Mouse (Mus musculus) neutrophil, adult 5-6 weeks (primary cell): ENCODE measurements around the gene Eif4g1. TPM values are rescaled to one million over a fixed set of nuclear protein-coding genes. Genes with fewer than 3 reads are reported as not detected.

ENCODE experiments used
- total RNA-seq: library from RNA; stranded (forward); fragments of 200-1000 nt; gene quantifications from 2 replicates; pipeline ENCODE4 v1.2.3, GENCODE M21; 2017

Eif4g1 gene
- total RNA-seq, 1 experiment from 2014 or later: 172 TPM

Other genes with a start within 250 kb of the Eif4g1 start
- 23.8 and 24.0 TPM in 2 replicates for gene Abcc5, start 241.9 kb upstream of the Eif4g1 start, total RNA-seq
- gene Eif2b5, start 169.5 kb upstream of the Eif4g1 start, total RNA-seq: 47.6 and 49.8 TPM in 2 replicates
- gene Dvl3, start 151.3 kb upstream of the Eif4g1 start, total RNA-seq: 7.1 and 8.8 TPM in 2 replicates
- 176 and 177 TPM in 2 replicates for gene Ap2m1, start 132.8 kb upstream of the Eif4g1 start, total RNA-seq
- 121 and 129 TPM in 2 replicates for gene Abcf3, start 119.7 kb upstream of the Eif4g1 start, total RNA-seq
- not detected in 2 replicates for gene Vwa5b2, start 78.8 kb upstream of the Eif4g1 start, total RNA-seq
- gene Eef1akmt4, start 56.7 kb upstream of the Eif4g1 start, total RNA-seq: 0.35 and 1.2 TPM in 2 replicates
- gene Gm49333, start 56.7 kb upstream of the Eif4g1 start, total RNA-seq: not detected in 2 replicates
- gene Alg3, start 56.6 kb upstream of the Eif4g1 start, total RNA-seq: 4.2 and 6.5 TPM in 2 replicates
- not detected in 2 replicates for gene Camk2n2, start 47.0 kb upstream of the Eif4g1 start, total RNA-seq
- not detected in 2 replicates for gene Ece2, start 38.5 kb upstream of the Eif4g1 start, total RNA-seq
- gene Psmd2, start 16.7 kb upstream of the Eif4g1 start, total RNA-seq: 81.6 and 82.6 TPM in 2 replicates
- gene Fam131a, start 24.9 kb downstream of the Eif4g1 start, total RNA-seq: 0.61 TPM in 1 of 2 replicates, not detected in the other
- gene Polr2h, start 49.4 kb downstream of the Eif4g1 start, total RNA-seq: 14.7 and 21.9 TPM in 2 replicates
- gene Clcn2, start 49.4 kb downstream of the Eif4g1 start, total RNA-seq: 2.7 and 4.2 TPM in 2 replicates
- not detected in 2 replicates for gene Chrd, start 64.8 kb downstream of the Eif4g1 start, total RNA-seq
- not detected in 2 replicates for gene Thpo, start 66.2 kb downstream of the Eif4g1 start, total RNA-seq